Mouse (Mus musculus): ENCODE measurements around the gene Rfk. TPM values are rescaled to one million over a fixed set of nuclear protein-coding genes. Genes with fewer than 3 reads are reported as not detected.

Gene Rfk
- polyA plus RNA-seq, 1 experiment from 2014 or later = 79.5 TPM

DNA sequence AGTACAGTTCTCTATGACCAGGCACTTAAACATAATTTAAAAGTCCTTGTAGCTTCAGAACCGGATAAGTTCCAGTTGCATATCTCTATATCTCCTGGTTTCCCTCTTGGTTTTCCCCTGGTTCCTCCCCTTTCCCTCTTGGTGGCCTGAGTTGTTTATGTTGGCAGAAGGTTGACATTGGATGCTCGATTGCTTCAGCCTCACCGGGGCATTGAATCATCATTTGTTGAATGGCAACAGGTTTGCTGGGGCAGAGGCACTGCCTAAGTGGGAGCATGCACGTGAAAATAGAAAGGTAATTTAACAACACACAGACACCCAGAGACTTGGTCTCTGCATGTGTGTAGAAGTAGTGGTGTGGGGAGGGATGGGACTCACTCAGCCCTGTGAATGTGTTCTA is 6.7 kb downstream of the Rfk start:
- no peak for ATAC-seq (ENCODE audit: low FRiP score, low TSS enrichment)
- H3K27ac ChIP-seq (ENCODE audit: low read length) = no peak overlapping the region
- H3K9me3 ChIP-seq (ENCODE audit: low read length) = no peaks in the 10 kb centered on the region
- H3K4me2 ChIP-seq (replicated peaks; ENCODE audit: low read depth, low read length) = no peak overlapping the region
- no peaks in the 10 kb centered on the region for H3K27me3 ChIP-seq (ENCODE audit: insufficient read depth, low read length)
- peaks cover 18% of the 10 kb centered on the region for H3K36me3 ChIP-seq (ENCODE audit: insufficient read depth, low read length)
- H3K9ac ChIP-seq (replicated peaks; ENCODE audit: low read length) = no peak overlapping the region
- H3K4me1 ChIP-seq (ENCODE audit: insufficient read depth, low read length) = no peaks in the 10 kb centered on the region
- no peak overlapping the region for H3K4me3 ChIP-seq (ENCODE audit: low read length)
- WGBS = 42% methylated on average over 4 of the region's 4 CpGs

DNA sequence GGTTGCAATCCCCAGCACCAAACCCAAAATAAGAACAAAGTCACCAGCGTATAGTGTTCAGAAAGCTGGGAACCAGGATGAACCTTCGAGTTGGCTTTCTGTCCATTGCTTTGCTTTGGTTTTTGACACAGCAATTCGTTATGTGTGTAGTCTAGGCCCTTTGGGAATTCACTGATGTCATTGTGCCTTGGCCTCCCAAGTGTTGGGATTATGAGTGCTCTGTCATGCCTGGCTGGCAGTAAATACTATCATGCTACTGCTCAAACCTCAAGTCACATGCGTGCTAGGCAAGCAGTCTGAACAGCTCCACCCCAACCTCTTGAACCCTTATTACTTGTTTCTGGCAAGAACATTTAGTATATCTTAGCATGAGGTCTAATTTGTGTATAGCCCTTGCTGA is 9.3 kb downstream of the Rfk start:
- peaks cover 6% of the 10 kb centered on the region for H3K9me3 ChIP-seq (ENCODE audit: low read length)
- no peak for ATAC-seq (ENCODE audit: low FRiP score, low TSS enrichment)
- no peak overlapping the region for H3K4me3 ChIP-seq (ENCODE audit: low read length)
- no peak overlapping the region for H3K9ac ChIP-seq (replicated peaks; ENCODE audit: low read length)
- 85% methylated on average over 4 of the region's 4 CpGs for WGBS
- no peaks in the 10 kb centered on the region for H3K4me1 ChIP-seq (ENCODE audit: insufficient read depth, low read length)
- no peak overlapping the region for H3K4me2 ChIP-seq (replicated peaks; ENCODE audit: low read depth, low read length)
- peaks cover 13% of the 10 kb centered on the region for H3K36me3 ChIP-seq (ENCODE audit: insufficient read depth, low read length)
- no peaks in the 10 kb centered on the region for H3K27me3 ChIP-seq (ENCODE audit: insufficient read depth, low read length)
- no peak overlapping the region for H3K27ac ChIP-seq (ENCODE audit: low read length)

GRCm38 (mm10) chr19:17406823-17407222 is 13.0 kb downstream of the Rfk start:
- no peaks in the 10 kb centered on the region for H3K27me3 ChIP-seq (ENCODE audit: insufficient read depth, low read length)
- no peaks in the 10 kb centered on the region for H3K4me1 ChIP-seq (ENCODE audit: insufficient read depth, low read length)
- no peak for ATAC-seq (ENCODE audit: low FRiP score, low TSS enrichment)
- H3K9me3 ChIP-seq (ENCODE audit: low read length) = peaks cover 6% of the 10 kb centered on the region
- no peak overlapping the region for H3K4me3 ChIP-seq (ENCODE audit: low read length)
- H3K27ac ChIP-seq (ENCODE audit: low read length) = no peak overlapping the region
- H3K4me2 ChIP-seq (replicated peaks; ENCODE audit: low read depth, low read length) = no peak overlapping the region
- 96% methylated on average over 5 of the region's 5 CpGs for WGBS
- 0 out of 2 replicates have a peak, but pooled peaks cover 4% of the 10 kb centered on the region for H3K36me3 ChIP-seq (ENCODE audit: insufficient read depth, low read length)
- H3K9ac ChIP-seq (replicated peaks; ENCODE audit: low read length) = no peak overlapping the region

- Histone ChIP-seq H3K27ac (ENCODE audit: low read length) (no peak overlapping the region), H3K9ac (replicated peaks; ENCODE audit: low read length) (no peak overlapping the region), H3K4me2 (replicated peaks; ENCODE audit: low read depth, low read length) (no peak overlapping the region), H3K9me3 (ENCODE audit: low read length) (peaks cover 6% of the 10 kb centered on the region), H3K4me3 (ENCODE audit: low read length) (no peak overlapping the region), H3K4me1 (ENCODE audit: insufficient read depth, low read length) (no peaks in the 10 kb centered on the region), H3K36me3 (ENCODE audit: insufficient read depth, low read length) (0 out of 2 replicates have a peak, but pooled peaks cover 4% of the 10 kb centered on the region), H3K27me3 (ENCODE audit: insufficient read depth, low read length) (no peaks in the 10 kb centered on the region)
- ATAC-seq (ENCODE audit: low FRiP score, low TSS enrichment) = no peak
Observed at GRCm38 (mm10) chr19:17408591-17408990, 14.7 kb downstream of the Rfk start.

DNA sequence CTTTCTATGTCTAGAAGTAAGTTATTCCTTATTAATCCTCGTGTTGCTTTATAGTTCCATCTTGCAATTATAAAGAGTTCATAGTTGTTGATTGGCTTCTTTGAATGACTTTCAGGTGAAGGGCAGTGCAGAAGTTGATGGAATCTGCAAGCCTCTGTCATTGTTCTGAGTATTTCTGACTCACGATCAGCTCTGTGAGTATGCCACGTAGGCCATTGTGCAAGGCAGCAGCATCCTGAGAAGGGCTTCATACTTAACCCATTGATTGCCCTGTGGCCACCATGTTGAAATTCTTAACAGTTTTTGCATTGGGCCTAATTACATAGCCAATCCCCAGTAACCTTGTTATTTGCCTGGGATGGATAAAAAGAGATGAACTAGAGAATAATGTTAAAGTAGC is 15.5 kb downstream of the Rfk start:
- Histone ChIP-seq H3K27me3 (ENCODE audit: insufficient read depth, low read length) (no peaks in the 10 kb centered on the region), H3K36me3 (ENCODE audit: insufficient read depth, low read length) (0 out of 2 replicates have a peak, but pooled peaks cover 4% of the 10 kb centered on the region), H3K4me1 (ENCODE audit: insufficient read depth, low read length) (no peaks in the 10 kb centered on the region), H3K4me2 (replicated peaks; ENCODE audit: low read depth, low read length) (no peak overlapping the region), H3K9ac (replicated peaks; ENCODE audit: low read length) (no peak overlapping the region), H3K4me3 (ENCODE audit: low read length) (no peak overlapping the region), H3K27ac (ENCODE audit: low read length) (no peak overlapping the region), H3K9me3 (ENCODE audit: low read length) (peaks cover 6% of the 10 kb centered on the region)
- ATAC-seq (ENCODE audit: low FRiP score, low TSS enrichment) = no peak
- WGBS = 77% methylated on average over 3 of the region's 3 CpGs

- WGBS = 86% methylated on average over 5 of the region's 5 CpGs
Observed at GRCm38 (mm10) chr19:17410465-17411065, 16.7 kb downstream of the Rfk start.

GRCm38 (mm10) chr19:17412915-17413459 is 19.1 kb downstream of the Rfk start:
- H3K27ac ChIP-seq (ENCODE audit: low read length) = no peak overlapping the region
- no peaks in the 10 kb centered on the region for H3K9me3 ChIP-seq (ENCODE audit: low read length)
- no peak overlapping the region for H3K4me3 ChIP-seq (ENCODE audit: low read length)
- H3K4me2 ChIP-seq (replicated peaks; ENCODE audit: low read depth, low read length) = no peak overlapping the region
- no peaks in the 10 kb centered on the region for H3K4me1 ChIP-seq (ENCODE audit: insufficient read depth, low read length)
- H3K36me3 ChIP-seq (ENCODE audit: insufficient read depth, low read length) = no peaks in the 10 kb centered on the region
- no peak; the same call in 1 of the 2 replicates for ATAC-seq (ENCODE audit: low FRiP score, low TSS enrichment)
- 35% methylated on average over 4 of the region's 4 CpGs for WGBS
- H3K27me3 ChIP-seq (ENCODE audit: insufficient read depth, low read length) = no peaks in the 10 kb centered on the region
- no peak overlapping the region for H3K9ac ChIP-seq (replicated peaks; ENCODE audit: low read length)

More at GRCm38 (mm10) chr19:17410465-17411065, 16.7 kb downstream of the Rfk start:
- no peak for ATAC-seq (ENCODE audit: low FRiP score, low TSS enrichment)
- Histone ChIP-seq H3K4me3 (ENCODE audit: low read length) (no peak overlapping the region), H3K27me3 (ENCODE audit: insufficient read depth, low read length) (no peaks in the 10 kb centered on the region), H3K9me3 (ENCODE audit: low read length) (peaks cover 6% of the 10 kb centered on the region), H3K36me3 (ENCODE audit: insufficient read depth, low read length) (0 out of 2 replicates have a peak, but pooled peaks cover 4% of the 10 kb centered on the region), H3K4me2 (replicated peaks; ENCODE audit: low read depth, low read length) (no peak overlapping the region), H3K27ac (ENCODE audit: low read length) (no peak overlapping the region), H3K4me1 (ENCODE audit: insufficient read depth, low read length) (no peaks in the 10 kb centered on the region), H3K9ac (replicated peaks; ENCODE audit: low read length) (no peak overlapping the region)

- WGBS = 54% methylated on average over 1 of the region's 1 CpGs
- Histone ChIP-seq H3K4me1 (ENCODE audit: insufficient read depth, low read length) (no peaks in the 10 kb centered on the region), H3K4me2 (replicated peaks; ENCODE audit: low read depth, low read length) (no peak overlapping the region), H3K9me3 (ENCODE audit: low read length) (no peaks in the 10 kb centered on the region), H3K4me3 (ENCODE audit: low read length) (no peak overlapping the region), H3K27ac (ENCODE audit: low read length) (no peak overlapping the region), H3K9ac (replicated peaks; ENCODE audit: low read length) (no peak overlapping the region), H3K36me3 (ENCODE audit: insufficient read depth, low read length) (no peaks in the 10 kb centered on the region), H3K27me3 (ENCODE audit: insufficient read depth, low read length) (no peaks in the 10 kb centered on the region)
- no peak for ATAC-seq (ENCODE audit: low FRiP score, low TSS enrichment)
Observed at GRCm38 (mm10) chr19:17417855-17418254, 24.0 kb downstream of the Rfk start.

- H3K27me3 ChIP-seq (ENCODE audit: insufficient read depth, low read length) = no peaks in the 10 kb centered on the region
- no peaks in the 10 kb centered on the region for H3K36me3 ChIP-seq (ENCODE audit: insufficient read depth, low read length)
- H3K4me1 ChIP-seq (ENCODE audit: insufficient read depth, low read length) = no peaks in the 10 kb centered on the region
- H3K27ac ChIP-seq (ENCODE audit: low read length) = no peak overlapping the region
- H3K9me3 ChIP-seq (ENCODE audit: low read length) = no peaks in the 10 kb centered on the region
- ATAC-seq (ENCODE audit: low FRiP score, low TSS enrichment) = no peak
- WGBS = 74% methylated on average over 3 of the region's 3 CpGs
- H3K4me3 ChIP-seq (ENCODE audit: low read length) = no peak overlapping the region
- no peak overlapping the region for H3K9ac ChIP-seq (replicated peaks; ENCODE audit: low read length)
- no peak overlapping the region for H3K4me2 ChIP-seq (replicated peaks; ENCODE audit: low read depth, low read length)
Observed at GRCm38 (mm10) chr19:17423306-17423705, 29.5 kb downstream of the Rfk start.

DNA sequence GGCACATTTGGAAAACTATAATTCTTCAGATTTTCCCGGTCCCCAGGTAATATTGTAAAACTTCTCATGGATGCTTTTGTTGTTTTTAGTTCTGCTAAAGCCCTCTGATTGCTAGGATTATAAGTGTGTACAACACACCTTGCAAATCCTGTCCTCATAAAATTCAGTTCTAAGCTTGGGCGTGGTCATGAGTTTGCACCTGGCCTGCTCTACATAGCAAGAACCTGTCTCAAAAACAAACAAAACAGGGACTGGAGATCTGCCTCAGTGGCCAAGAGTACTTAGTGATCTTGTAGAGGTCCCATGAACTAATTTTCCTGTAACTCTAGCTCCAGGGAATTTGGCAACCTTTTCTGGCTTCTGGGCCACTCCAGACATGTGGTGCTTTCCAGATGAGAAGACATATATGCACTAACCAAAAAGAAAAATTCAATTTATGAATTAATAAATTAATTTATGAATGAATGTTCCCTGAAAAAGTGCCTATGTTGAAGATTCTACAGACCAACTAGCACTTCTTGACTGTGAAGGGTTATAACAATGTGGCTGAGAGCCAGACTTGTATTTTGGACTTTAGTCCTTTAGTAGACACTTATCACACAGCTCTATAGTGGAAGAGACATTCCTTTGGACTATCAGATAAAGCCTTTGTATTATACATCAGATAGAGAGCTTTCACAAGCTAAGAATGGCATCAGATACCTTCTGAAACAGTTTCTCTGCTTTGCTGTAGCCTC is 34.1 kb downstream of the Rfk start:
- no peak for ATAC-seq (ENCODE audit: low FRiP score, low TSS enrichment)
- Histone ChIP-seq H3K4me1 (ENCODE audit: insufficient read depth, low read length) (no peaks in the 10 kb centered on the region), H3K36me3 (ENCODE audit: insufficient read depth, low read length) (no peaks in the 10 kb centered on the region), H3K4me3 (ENCODE audit: low read length) (no peak overlapping the region), H3K4me2 (replicated peaks; ENCODE audit: low read depth, low read length) (no peak overlapping the region), H3K27ac (ENCODE audit: low read length) (no peak overlapping the region), H3K27me3 (ENCODE audit: insufficient read depth, low read length) (no peaks in the 10 kb centered on the region), H3K9me3 (ENCODE audit: low read length) (no peaks in the 10 kb centered on the region), H3K9ac (replicated peaks; ENCODE audit: low read length) (no peak overlapping the region)
- WGBS = 92% methylated on average over 2 of the region's 2 CpGs
